Comparison of ENCODE assay signal across 19 mouse cellular contexts in the genomic region with DNA sequence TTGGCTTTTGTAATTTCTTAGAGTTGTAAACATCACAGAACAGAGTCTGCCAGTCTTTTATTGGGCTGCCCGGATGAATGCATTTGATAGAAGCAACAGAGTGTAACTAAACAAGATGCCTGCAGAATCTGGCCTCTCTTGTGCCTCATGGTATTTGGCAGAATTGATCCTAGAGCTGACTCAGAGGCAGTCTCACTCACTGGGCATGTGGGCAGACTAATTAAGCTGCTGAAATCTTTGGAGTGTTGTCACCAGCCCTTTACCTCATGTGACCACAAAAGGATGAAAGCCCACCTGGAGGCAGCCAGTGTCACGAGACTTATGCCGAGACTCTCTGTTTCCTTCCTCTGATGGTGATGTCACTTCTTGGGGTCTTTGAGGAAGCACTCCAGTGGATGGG.
"Had no signal": no experiment of that assay in that cellular context is flagged by ENCODE, and none has a peak within 500 bp of the region (broad histone marks: within the 10 kb centered on the region; RNA-seq: fewer than 3 reads in every experiment).

No protein-coding gene starts in this region.

- H3K4me3 ChIP-seq: kidney, embryonic 15.5 days; limb, embryonic 12.5 days; limb, embryonic 15.5 days; megakaryocyte, embryonic 14.5 days; midbrain, embryonic 10.5 days; midbrain, embryonic 13.5 days; neural tube, embryonic 12.5 days; neural tube, embryonic 15.5 days; stomach, embryonic 15.5 days had no signal

- H3K27ac ChIP-seq: kidney, embryonic 15.5 days; limb, embryonic 12.5 days; limb, embryonic 15.5 days; liver, embryonic 14.5 days; midbrain, embryonic 10.5 days; midbrain, embryonic 13.5 days; neural tube, embryonic 12.5 days; neural tube, embryonic 15.5 days; stomach, embryonic 15.5 days had no signal

- DNase-seq: kidney, adult 2 months; kidney, postnatal 10 days; kidney, postnatal 36 days; liver, postnatal 0 days; lung, embryonic 14.5 days; lung, postnatal 36 days; right cerebral cortex, postnatal 25 days; spleen, adult 18-20 months; thymus, postnatal 25 days had no signal
